Mouse (Mus musculus) cerebellum, adult 8-10 months (tissue): ENCODE data around the gene Rnd1.
A peak's percentile ranks its signal among the peaks of the same experiment; 100 is the strongest.

Experiments
- DNase-seq: peaks from one replicate; pipeline ENCODE4 v3.0.0; 2022

Rnd1 gene

DNA sequence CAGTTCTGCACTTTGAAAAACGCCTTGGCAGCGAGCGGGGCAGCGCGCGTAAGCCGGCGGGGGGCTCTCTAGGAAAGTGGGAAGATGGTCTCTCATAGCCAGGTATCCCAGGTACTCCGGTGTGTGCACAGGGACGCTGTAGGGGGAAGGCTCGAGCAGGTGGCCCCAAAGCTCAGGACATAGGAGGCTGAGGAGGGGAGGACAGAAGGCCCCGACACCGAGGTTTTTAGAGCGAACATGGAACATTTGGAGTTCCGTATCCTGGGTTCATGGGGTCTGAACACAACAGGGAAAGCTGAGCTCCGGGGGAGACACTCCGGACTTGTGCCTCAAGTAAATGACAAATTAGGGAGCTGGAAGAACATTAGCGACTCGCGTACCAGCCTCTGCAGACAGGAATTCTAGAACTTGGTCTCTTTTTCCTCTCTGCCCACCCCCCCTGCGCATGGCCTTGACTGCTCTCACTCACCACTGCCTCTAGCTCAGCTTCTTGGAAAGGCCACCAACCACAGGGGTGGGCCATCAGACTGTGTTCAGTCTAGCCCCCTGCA is 41.9 kb downstream of the Rnd1 start:
- no peak for DNase-seq

DNA sequence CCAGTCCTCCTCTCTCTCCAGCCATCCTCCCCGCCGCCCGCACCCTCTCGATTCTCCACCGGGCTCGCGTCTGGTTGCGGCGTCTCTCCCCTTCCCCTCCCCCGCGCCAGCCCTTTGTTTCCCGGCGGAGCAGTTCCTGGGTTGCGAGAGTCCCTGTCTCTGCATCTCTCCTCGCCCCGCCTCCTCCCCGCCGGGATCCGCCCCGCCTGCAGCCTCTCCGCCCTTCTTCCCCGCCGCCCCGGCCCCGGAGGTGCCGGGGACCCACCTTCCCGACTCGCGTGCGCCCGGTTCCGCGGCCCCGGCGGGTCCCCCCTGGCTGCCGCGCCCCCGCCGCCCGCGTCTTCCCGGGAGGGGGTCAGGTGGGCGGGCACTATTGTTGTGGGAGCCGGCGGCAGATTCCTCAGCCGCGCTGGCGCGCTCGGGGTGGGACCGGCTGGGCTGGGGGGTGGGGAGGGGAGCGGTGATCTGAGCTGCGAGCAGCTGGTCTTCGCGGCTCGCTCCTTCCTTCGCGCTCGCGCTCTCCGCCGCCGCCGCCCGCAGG is 42.6 kb downstream of the Rnd1 start:
- DNase-seq: peak; percentile 75

GRCm38 (mm10) chr15:98633822-98634470 is 43.3 kb downstream of the Rnd1 start:
- peak; percentile 36 for DNase-seq

GRCm38 (mm10) chr15:98632921-98633320 is 44.3 kb downstream of the Rnd1 start:
- no peak for DNase-seq

GRCm38 (mm10) chr15:98632107-98632744 is 45.0 kb downstream of the Rnd1 start:
- DNase-seq: no peak

DNA sequence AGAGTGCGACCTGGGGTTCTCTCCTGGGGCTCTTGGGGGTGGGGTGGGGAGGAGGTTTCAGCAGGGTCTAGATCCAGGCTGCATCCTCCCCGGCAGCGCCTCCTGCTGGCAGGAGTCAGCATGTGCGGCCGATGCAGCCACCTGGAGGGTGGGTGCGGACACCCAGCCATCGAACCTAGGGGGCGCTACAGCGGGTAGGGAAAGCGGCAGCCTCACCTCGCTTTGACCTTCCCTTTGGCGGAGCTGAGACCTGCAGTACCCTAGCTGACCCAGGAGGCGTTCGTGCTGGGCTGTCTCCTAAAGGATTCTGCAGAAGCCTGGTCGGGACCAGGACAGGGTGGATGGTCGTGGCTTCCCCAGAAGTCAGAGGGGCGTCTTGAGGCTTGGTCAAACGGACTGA is 45.8 kb downstream of the Rnd1 start:
- DNase-seq: peak; percentile 71

- no peak for DNase-seq
Observed at GRCm38 (mm10) chr15:98630540-98630939, 46.7 kb downstream of the Rnd1 start, which contains the start of gene Cacnb3. TSS of gene Cacnb3 (plus strand) at chr15:98630840.

GRCm38 (mm10) chr15:98629464-98629863 is 47.8 kb downstream of the Rnd1 start:
- DNase-seq: no peak

DNA sequence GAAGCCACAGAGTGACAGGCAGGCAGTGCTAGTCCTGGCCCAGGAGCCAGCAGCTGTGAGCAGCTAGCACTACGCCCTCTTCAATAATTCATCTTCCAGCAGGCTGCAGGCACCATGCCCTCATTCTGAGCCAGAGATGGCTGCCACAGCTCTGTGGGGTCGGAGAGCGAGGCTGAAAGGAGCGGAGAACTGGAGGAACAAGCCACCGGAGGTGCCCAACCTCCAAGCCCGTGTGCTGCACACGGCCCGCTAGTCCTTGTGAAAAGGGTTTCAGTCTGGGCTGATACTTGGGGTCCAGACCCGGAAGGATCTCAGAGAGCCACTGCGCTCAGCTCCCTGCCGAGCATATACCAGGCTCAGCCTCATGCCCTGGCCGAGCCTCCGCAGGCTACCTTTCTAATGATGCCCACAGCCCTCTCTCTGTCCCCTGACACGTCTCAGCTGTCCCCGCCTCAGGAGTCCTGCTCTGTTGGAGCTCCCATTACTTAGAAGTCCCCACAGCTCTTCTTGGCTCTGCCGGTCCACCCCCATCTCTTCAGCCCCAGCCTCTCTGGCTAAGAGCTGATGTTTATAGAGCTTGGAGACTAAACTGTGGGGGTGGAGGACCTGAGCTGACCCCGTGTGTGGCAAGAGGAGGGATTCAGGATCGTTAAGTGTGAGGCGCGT is 48.5 kb downstream of the Rnd1 start:
- no peak for DNase-seq

GRCm38 (mm10) chr15:98626487-98627212 is 50.6 kb downstream of the Rnd1 start:
- no peak for DNase-seq

GRCm38 (mm10) chr15:98626078-98626477 is 51.2 kb downstream of the Rnd1 start:
- DNase-seq: no peak

GRCm38 (mm10) chr15:98623361-98623821 is 53.9 kb downstream of the Rnd1 start:
- no peak for DNase-seq

- no peak for DNase-seq
Observed at GRCm38 (mm10) chr15:98622721-98623120, 54.5 kb downstream of the Rnd1 start.

- DNase-seq: no peak
Observed at GRCm38 (mm10) chr15:98622199-98622598, 55.1 kb downstream of the Rnd1 start.

DNA sequence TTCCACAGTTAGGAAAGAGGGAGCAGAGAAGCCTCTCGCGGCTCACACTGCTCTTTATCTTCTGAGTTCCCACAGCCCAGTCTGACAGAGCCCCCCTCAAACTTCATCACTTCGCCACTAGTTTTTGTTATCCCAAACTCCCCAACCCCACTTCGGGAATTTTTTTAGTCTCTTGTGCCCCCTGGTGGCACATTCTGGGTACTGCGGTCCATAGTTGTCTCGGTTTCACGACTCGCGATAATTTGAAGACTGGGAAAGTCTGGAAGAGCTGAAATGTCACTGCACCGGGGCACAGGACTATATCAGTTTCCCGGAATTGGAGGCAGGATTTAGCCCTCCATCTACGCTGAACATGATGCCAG is 60.1 kb downstream of the Rnd1 start:
- DNase-seq: peak; percentile 83

DNA sequence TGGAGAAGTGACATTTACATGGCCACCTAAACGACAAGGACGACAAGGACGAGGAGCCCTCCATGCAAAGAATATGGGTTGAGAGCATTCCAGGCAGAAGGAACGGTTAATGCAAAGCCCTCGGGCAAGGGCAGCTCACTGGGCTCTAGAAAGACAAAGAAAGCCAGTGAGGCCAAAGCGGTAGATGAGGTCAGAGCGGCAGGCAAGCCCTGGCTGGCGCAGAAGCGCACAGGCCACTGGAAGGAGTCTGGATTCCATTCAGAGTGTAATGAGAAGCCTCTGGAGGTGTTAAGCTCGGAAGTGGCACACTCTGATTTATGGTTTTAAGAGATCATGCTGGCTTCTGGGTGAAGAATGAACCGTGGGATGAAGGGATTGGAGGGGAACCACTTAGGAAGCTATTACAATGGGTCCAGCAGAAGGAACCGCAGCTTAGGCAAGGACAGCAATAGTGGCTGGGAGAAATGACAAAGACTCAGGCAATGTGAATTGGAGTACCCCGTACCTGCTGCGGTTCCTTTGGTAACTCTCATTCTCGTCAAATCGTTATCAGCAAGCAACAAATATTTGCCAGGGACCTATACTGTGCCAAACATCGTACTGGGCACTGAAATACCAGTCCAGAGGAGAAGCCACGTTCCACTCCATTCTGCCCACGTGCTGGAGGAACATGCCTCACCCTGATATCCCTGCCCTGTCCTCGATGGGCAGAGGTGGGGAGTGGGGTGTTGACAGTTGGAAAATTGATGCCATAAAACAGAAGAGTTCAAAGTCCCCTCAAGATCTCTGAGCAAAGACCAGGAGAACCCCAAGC is 60.7 kb downstream of the Rnd1 start:
- no peak for DNase-seq

DNA sequence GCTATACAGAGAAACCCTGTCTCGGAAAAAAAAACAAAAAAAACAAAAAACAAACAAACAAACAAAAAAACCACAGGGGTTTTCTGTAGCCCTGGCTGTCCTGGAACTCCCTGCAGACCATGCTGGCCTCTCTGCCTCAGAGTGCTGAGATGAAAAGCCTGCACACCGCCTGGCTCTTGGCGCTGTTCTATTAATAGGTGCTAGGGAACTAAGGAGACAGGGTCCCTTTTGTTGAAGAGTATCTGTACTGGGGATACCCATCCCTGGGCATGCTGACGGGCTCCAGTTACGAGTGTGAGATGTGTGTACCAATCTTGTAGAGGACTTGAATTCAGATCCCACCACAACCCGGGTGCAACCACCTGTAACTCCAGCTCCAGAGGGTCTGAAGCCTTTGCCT is 61.5 kb downstream of the Rnd1 start:
- DNase-seq: no peak

DNA sequence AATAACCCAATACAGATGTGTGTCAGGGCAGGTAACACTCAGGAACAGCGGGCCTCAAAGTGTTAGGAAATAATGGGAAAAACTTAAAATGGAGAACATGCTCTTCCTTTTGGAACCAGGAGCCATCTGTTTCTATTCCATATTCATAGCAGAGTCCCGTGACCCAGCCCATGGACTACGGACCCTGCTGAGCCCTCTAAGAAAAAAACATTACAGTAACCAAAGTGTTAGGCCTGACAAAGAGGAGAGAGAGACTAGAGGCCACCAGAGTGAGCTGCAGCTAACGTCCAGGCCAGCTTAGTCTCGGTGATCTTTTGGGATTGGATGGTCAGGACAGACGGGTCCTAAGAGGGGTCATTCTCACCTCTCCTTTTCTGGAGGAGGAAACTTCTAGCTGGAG is 62.3 kb downstream of the Rnd1 start:
- no peak for DNase-seq

DNA sequence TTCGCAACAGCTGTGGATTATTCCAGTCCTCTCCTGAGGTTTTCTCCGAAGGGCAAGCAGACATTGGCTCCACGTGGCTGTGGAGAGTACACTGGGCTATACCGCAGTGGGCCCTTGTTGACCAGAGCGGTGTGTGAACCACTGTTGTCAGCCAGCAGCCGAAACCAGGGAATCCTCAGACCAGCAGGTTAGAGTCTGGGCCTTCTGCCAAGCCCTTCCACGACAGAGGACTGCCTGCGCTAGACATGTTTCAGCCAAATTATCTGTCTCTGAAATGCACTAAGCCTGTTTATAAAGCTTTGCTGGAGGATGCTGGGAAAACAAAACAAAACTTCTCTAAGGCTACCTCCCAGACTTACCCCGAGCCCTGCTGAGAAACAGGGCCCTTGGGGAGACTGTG is 62.7 kb downstream of the Rnd1 start:
- DNase-seq: no peak
